Mouse (Mus musculus): Measurements from ENCODE around the gene Anks1b. TPM values are rescaled to one million over a fixed set of nuclear protein-coding genes. Genes with fewer than 3 reads are reported as not detected.

Anks1b gene
- polyA plus RNA-seq, 1 experiment from 2014 or later, result 52.2 TPM

GRCm38 (mm10) chr10:89872501-89873145, 686 bp upstream of the Anks1b start:
- H3K36me3 ChIP-seq, result no peaks in the 10 kb centered on the region
- H3K4me3 ChIP-seq, result peak overlapping the region; percentile 79
- no peaks in the 10 kb centered on the region for H3K27me3 ChIP-seq
- peak; percentile 94 for ATAC-seq (ENCODE audit: low FRiP score)
- peak overlapping the region; percentile 79 for H3K4me2 ChIP-seq
- under 1% methylated on average over 42 of the region's 56 CpGs for WGBS
- peak overlapping the region; percentile 97 for H3K27ac ChIP-seq
- H3K9ac ChIP-seq, result peak overlapping the region; percentile 90
- H3K4me1 ChIP-seq (replicated peaks), result peaks cover 20% of the 10 kb centered on the region
- no peaks in the 10 kb centered on the region for H3K9me3 ChIP-seq

DNA sequence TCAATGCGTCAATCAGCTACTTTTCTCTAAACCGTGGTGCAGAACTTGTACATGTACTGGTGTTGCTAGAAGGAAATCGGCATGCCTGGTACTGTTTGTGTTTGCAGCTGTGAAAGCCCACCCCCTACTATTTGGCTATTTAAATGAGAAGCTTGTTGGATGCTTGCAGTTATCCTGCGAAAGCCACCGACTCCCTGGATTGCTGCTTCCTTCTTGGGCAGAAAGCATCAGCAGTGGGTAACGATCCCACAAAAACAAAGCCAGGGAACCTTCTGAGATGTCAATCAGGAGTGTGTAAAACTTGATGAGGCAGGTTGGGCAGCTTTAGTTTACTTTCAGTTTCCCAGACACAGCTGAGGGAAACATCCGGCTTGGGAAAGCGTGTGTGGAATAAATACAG, 727 bp downstream of the Anks1b start:
- Histone ChIP-seq H3K4me2 (peak overlapping the region; percentile 79), H3K36me3 (no peaks in the 10 kb centered on the region), H3K9me3 (no peaks in the 10 kb centered on the region), H3K4me3 (peak overlapping the region; percentile 79), H3K9ac (peak overlapping the region; percentile 90), H3K27ac (peak overlapping the region; percentile 97), H3K4me1 (replicated peaks) (peaks cover 20% of the 10 kb centered on the region), H3K27me3 (no peaks in the 10 kb centered on the region)
- WGBS, result 8% methylated on average over 8 of the region's 8 CpGs
- ATAC-seq (ENCODE audit: low FRiP score), result no peak

DNA sequence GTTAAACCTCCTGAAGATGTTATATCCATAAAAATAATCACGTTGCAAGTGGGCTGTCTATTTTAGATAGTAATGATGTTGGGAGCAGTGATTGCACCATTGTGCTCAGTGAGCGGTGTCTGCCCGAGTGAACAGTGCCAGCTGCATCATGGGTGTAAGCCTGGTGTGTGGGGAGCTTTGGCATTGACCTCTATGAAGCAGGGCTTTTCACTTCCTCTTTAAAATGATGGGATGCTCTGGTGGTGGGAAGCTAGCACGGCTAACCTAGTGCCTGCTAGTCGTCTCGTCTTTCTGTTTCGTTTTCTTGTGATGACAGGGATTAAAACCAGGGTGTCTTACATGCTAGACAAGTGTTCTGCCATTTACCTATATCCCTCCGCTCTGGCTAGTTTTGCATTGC, 10.3 kb downstream of the Anks1b start:
- Histone ChIP-seq H3K9ac (no peak overlapping the region), H3K36me3 (no peaks in the 10 kb centered on the region), H3K4me2 (no peak overlapping the region), H3K4me1 (replicated peaks) (no peaks in the 10 kb centered on the region), H3K9me3 (no peaks in the 10 kb centered on the region), H3K27ac (no peak overlapping the region), H3K27me3 (no peaks in the 10 kb centered on the region), H3K4me3 (no peak overlapping the region)
- WGBS, result 88% methylated on average over 8 of the region's 8 CpGs
- no peak for ATAC-seq (ENCODE audit: low FRiP score)

GRCm38 (mm10) chr10:89902720-89903337, 29.5 kb downstream of the Anks1b start:
- WGBS, result 57% methylated on average over 7 of the region's 7 CpGs

GRCm38 (mm10) chr10:89911889-89912288, 38.6 kb downstream of the Anks1b start:
- Histone ChIP-seq H3K27me3 (no peaks in the 10 kb centered on the region), H3K4me2 (no peak overlapping the region), H3K9ac (no peak overlapping the region), H3K9me3 (no peaks in the 10 kb centered on the region), H3K27ac (no peak overlapping the region), H3K4me3 (no peak overlapping the region), H3K36me3 (no peaks in the 10 kb centered on the region), H3K4me1 (replicated peaks) (no peaks in the 10 kb centered on the region)
- WGBS, result 89% methylated on average over 4 of the region's 4 CpGs
- ATAC-seq (ENCODE audit: low FRiP score), result 0 out of 2 replicates have a peak, but pooled peaks have one; percentile 46

More at GRCm38 (mm10) chr10:89902720-89903337, 29.5 kb downstream of the Anks1b start:
- Histone ChIP-seq H3K4me3 (no peak overlapping the region), H3K27me3 (no peaks in the 10 kb centered on the region), H3K9ac (no peak overlapping the region), H3K36me3 (no peaks in the 10 kb centered on the region), H3K4me2 (no peak overlapping the region), H3K9me3 (no peaks in the 10 kb centered on the region), H3K27ac (no peak overlapping the region), H3K4me1 (replicated peaks) (no peaks in the 10 kb centered on the region)
- no peak for ATAC-seq (ENCODE audit: low FRiP score)

DNA sequence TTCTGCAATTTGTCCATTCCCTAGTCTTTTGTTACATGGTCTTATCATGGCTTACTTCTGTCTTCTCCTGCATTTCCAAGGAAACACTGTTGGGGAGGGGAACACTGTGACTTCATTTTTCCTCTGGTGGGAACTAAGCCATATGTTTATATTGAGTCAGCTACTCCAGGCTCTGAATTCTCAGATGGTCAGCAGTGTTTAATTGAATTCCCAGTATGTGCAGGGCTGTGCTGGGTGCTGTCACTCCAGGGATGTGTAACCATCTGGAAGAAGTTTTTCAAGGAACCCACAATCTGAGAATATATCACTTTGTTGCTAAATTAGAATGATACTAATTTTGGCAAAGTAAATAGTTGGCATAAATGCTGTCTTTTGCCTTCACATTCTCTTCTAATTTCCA, 39.9 kb downstream of the Anks1b start:
- Histone ChIP-seq H3K9ac (no peak overlapping the region), H3K27me3 (no peaks in the 10 kb centered on the region)
- no peak for ATAC-seq (ENCODE audit: low FRiP score)

GRCm38 (mm10) chr10:89917141-89917540, 43.8 kb downstream of the Anks1b start:
- no peak overlapping the region for H3K4me3 ChIP-seq
- H3K36me3 ChIP-seq, result no peaks in the 10 kb centered on the region
- no peak for ATAC-seq (ENCODE audit: low FRiP score)
- H3K9me3 ChIP-seq, result no peaks in the 10 kb centered on the region
- WGBS, result 91% methylated on average over 1 of the region's 1 CpGs
- H3K27ac ChIP-seq, result no peak overlapping the region
- H3K4me2 ChIP-seq, result no peak overlapping the region
- H3K4me1 ChIP-seq (replicated peaks), result no peaks in the 10 kb centered on the region
- no peak overlapping the region for H3K9ac ChIP-seq
- no peaks in the 10 kb centered on the region for H3K27me3 ChIP-seq

More for the DNA sequence above, 39.9 kb downstream of the Anks1b start:
- H3K36me3 ChIP-seq, result no peaks in the 10 kb centered on the region
- H3K27ac ChIP-seq, result no peak overlapping the region
- H3K4me2 ChIP-seq, result no peak overlapping the region
- H3K4me3 ChIP-seq, result no peak overlapping the region
- H3K4me1 ChIP-seq (replicated peaks), result no peaks in the 10 kb centered on the region
- H3K9me3 ChIP-seq, result no peaks in the 10 kb centered on the region

DNA sequence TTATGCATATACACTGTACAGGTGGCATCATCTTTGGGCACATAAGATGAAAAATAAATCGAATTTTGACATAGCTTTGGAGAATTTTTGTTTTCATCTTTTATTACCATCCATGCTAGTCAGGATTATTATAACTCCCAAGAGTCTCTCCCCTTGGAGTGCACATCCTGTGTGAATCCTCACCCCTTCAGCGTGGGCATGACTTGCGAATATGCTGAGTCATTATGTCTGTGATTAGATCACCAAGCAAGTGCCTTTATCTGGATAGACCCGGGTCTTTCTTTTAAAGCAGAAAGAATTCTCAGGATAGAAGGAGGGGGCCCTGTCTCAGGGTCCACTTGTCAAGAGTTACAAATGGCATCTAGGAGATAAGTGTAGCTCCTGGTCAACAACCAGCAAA, 48.7 kb downstream of the Anks1b start:
- H3K36me3 ChIP-seq, result no peaks in the 10 kb centered on the region
- H3K4me1 ChIP-seq (replicated peaks), result no peaks in the 10 kb centered on the region
- no peak overlapping the region for H3K4me2 ChIP-seq
- H3K9me3 ChIP-seq, result peaks cover 11% of the 10 kb centered on the region
- no peak overlapping the region for H3K27ac ChIP-seq
- H3K9ac ChIP-seq, result no peak overlapping the region
- ATAC-seq (ENCODE audit: low FRiP score), result no peak
- no peak overlapping the region for H3K4me3 ChIP-seq
- no peaks in the 10 kb centered on the region for H3K27me3 ChIP-seq
- WGBS, result 89% methylated on average over 4 of the region's 4 CpGs

DNA sequence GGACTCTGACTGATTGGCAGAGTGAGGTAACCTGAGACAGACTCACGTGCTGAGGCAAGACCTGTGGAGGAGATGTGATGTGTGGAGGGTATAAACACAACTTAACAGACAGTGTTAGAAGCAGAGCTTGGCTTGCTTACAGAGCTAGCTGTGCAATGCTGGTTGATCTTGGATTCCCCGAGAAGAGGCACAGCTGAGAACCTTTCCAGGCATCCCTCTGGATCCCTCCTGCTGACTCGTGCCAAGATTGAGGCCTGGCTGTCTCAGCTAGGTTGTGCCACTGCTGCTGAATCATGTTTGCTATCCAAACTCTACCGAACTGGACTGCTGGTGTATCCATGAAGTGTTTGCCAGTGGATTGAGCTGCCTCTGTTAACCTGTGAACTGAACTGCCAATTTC, 68.9 kb downstream of the Anks1b start:
- no peak overlapping the region for H3K27ac ChIP-seq
- H3K27me3 ChIP-seq, result no peaks in the 10 kb centered on the region
- no peak overlapping the region for H3K9ac ChIP-seq
- WGBS, result 86% methylated on average over 4 of the region's 4 CpGs
- H3K4me2 ChIP-seq, result no peak overlapping the region
- no peak overlapping the region for H3K4me3 ChIP-seq
- H3K4me1 ChIP-seq (replicated peaks), result no peaks in the 10 kb centered on the region
- no peak for ATAC-seq (ENCODE audit: low FRiP score)
- no peaks in the 10 kb centered on the region for H3K36me3 ChIP-seq
- H3K9me3 ChIP-seq, result no peaks in the 10 kb centered on the region

- WGBS, result 100% methylated on average over 1 of the region's 1 CpGs
- Histone ChIP-seq H3K36me3 (no peaks in the 10 kb centered on the region), H3K9ac (no peak overlapping the region), H3K27me3 (no peaks in the 10 kb centered on the region), H3K27ac (no peak overlapping the region), H3K4me3 (no peak overlapping the region), H3K4me1 (replicated peaks) (no peaks in the 10 kb centered on the region), H3K4me2 (no peak overlapping the region), H3K9me3 (no peaks in the 10 kb centered on the region)
- ATAC-seq (ENCODE audit: low FRiP score), result no peak
Measured at GRCm38 (mm10) chr10:89946636-89947349, 73.5 kb downstream of the Anks1b start.

DNA sequence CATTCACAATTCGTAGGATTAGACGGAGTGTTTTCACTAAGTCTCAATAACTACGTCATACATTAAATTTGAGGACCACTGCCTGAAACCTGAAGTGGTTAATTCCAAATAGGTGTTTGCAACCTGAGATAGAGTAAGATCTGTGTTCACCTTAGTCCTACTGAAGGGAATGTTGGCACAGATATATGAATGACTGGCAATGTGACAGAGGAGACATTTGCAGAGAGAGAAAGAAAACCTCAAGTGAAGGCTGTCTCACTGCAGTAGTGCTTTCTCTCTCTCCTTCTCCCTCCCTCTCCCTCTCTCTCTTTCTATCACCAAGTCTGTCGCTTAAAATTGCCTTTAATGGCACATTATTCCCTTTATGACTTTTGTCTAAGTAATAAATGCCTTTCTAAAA, 101.1 kb downstream of the Anks1b start:
- Histone ChIP-seq H3K4me2 (no peak overlapping the region), H3K4me3 (no peak overlapping the region), H3K27me3 (no peaks in the 10 kb centered on the region), H3K9me3 (no peaks in the 10 kb centered on the region), H3K27ac (no peak overlapping the region), H3K4me1 (replicated peaks) (no peaks in the 10 kb centered on the region), H3K36me3 (no peaks in the 10 kb centered on the region), H3K9ac (no peak overlapping the region)
- no peak for ATAC-seq (ENCODE audit: low FRiP score)
- whole genome bisulfite sequencing, result 89% methylated on average over 4 of the region's 4 CpGs

GRCm38 (mm10) chr10:89975431-89975841, 102.1 kb downstream of the Anks1b start:
- no peak overlapping the region for H3K4me2 ChIP-seq
- no peaks in the 10 kb centered on the region for H3K4me1 ChIP-seq (replicated peaks)
- H3K36me3 ChIP-seq, result no peaks in the 10 kb centered on the region
- no peak overlapping the region for H3K4me3 ChIP-seq
- H3K27ac ChIP-seq, result no peak overlapping the region
- H3K9ac ChIP-seq, result no peak overlapping the region
- no peak for ATAC-seq (ENCODE audit: low FRiP score)
- H3K9me3 ChIP-seq, result no peaks in the 10 kb centered on the region
- no peaks in the 10 kb centered on the region for H3K27me3 ChIP-seq
- 81% methylated on average over 3 of the region's 3 CpGs for WGBS

Data from hindbrain, embryonic 13.5 days (tissue).